Mouse (Mus musculus): ENCODE data around the gene Olfr1418. TPM values are rescaled to one million over a fixed set of nuclear protein-coding genes. Genes with fewer than 3 reads are reported as not detected.
A peak's percentile ranks its signal among the peaks of the same experiment; 100 is the strongest.

The Olfr1418 gene
- total and polyA plus RNA-seq, 3 experiments, result not detected

DNA sequence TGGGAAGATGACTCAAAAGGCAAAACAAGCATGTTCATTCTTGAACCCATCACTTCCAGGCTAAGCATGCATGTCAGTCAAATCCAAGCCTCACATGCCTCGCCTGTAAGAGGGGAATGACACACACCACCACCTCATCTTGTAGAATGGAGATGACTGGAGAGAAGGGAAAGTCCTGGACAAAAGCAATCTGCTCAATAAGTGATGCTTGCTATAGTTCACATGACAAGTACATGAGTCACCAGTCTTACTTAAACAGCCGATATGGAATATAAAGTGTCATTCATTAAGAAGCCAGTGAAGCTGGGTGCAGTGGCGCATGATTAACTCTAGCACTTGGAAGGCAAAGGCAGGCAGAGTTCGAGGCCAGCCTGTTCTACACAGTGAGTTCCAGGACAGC lies 47.7 kb downstream of the Olfr1418 start:
- no peak overlapping the region for H3K27ac ChIP-seq (ENCODE audit: insufficient read depth, low read depth)
- TF ChIP-seq BHLHE40 (IDR thresholded peaks at IDR 0.05; ENCODE audit: low read depth, low read length) (0 out of 2 replicates have a peak, but pooled peaks have one; percentile 30), GABPA (IDR thresholded peaks at IDR 0.05; ENCODE audit: insufficient replicate concordance, low read depth, low read length) (no peak)
- DNase-seq (ENCODE audit: extremely low read depth), result peak; percentile 1
- dilution Hi-C loops (cut with MboI; ENCODE audit: extremely low pct_ligation_motif_present, extremely low pct_unique_long_range_greater_than_20kb, low sequenced_read_pairs), result no loop called here
- no peaks in the 10 kb centered on the region for H3K36me3 ChIP-seq (replicated peaks in 1 of 2; ENCODE audit: control insufficient read depth in 1 of 2, insufficient read depth in 1 of 2, low read length in 1 of 2)
- H3K79me2 ChIP-seq (replicated peaks; ENCODE audit: control insufficient read depth, extremely low read depth, insufficient read depth, poor library complexity, severe bottlenecking), result no peaks in the 10 kb centered on the region
- in situ Hi-C loops (cut with MboI; ENCODE audit: low pct_ligation_motif_present, low pct_unique_long_range_greater_than_20kb, low sequenced_read_pairs), result no loop called here
- H3K4me1 ChIP-seq (ENCODE audit: control insufficient read depth in 1 of 2, insufficient read depth in 2 of 2), result no peaks in the 10 kb centered on the region
- H3K9ac ChIP-seq (ENCODE audit: insufficient read depth, low read depth), result no peak overlapping the region
- H3K27me3 ChIP-seq (replicated peaks), result peaks cover 28% of the 10 kb centered on the region
- no peaks in the 10 kb centered on the region for H3K9me3 ChIP-seq (replicated peaks; ENCODE audit: low read length)
- H3K4me2 ChIP-seq (ENCODE audit: insufficient read depth, low read depth, poor library complexity, severe bottlenecking), result no peak overlapping the region
- no peak overlapping the region for H3K4me3 ChIP-seq (replicated peaks in 1 of 3; ENCODE audit: low read depth in 2 of 3, low read length in 2 of 3, poor library complexity in 1 of 3)

DNA sequence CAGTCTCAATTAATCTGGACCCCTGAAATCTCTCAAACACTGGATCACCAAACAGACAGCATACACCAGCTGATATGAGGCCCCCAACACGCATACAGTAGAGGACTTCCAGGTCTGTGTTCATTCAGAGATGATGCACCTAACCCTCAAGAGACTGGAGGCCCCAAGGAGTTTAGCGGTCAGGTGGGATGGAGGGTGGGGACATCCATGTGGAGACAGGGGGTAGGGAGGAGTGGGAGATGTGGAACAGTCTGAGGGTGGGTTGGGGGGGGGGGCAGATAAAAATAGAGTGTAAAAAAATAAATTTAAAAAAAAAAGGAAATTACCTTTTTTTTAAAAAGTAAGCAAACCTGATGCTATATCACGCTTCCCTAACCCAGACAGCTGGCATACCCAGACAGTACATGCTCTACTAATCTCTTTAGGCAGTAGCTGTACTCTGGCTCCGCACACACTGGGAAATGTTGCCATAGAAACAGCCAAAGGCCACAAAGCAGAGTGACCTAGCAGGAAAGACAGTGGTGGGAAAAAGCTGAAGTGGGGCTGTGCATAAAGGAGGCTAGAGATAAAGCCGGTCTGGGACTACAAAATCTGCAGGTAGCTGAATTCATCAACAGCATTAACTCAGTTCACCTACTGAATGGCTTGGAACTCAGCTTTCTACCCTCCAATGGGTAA lies 49.0 kb downstream of the Olfr1418 start:
- H3K27me3 ChIP-seq (replicated peaks), result peaks cover 15% of the 10 kb centered on the region
- H3K4me3 ChIP-seq (replicated peaks in 1 of 3; ENCODE audit: low read depth in 2 of 3, low read length in 2 of 3, poor library complexity in 1 of 3), result no peak overlapping the region
- TF ChIP-seq ELF1 (IDR thresholded peaks at IDR 0.05; ENCODE audit: low read depth, low read length) (no peak), MAFK (IDR thresholded peaks at IDR 0.05; ENCODE audit: insufficient replicate concordance, low read length) (no peak)
- in situ Hi-C loops (cut with MboI; ENCODE audit: low pct_ligation_motif_present, low pct_unique_long_range_greater_than_20kb, low sequenced_read_pairs), result no loop called here
- H3K36me3 ChIP-seq (replicated peaks in 1 of 2; ENCODE audit: control insufficient read depth in 1 of 2, insufficient read depth in 1 of 2, low read length in 1 of 2), result no peaks in the 10 kb centered on the region
- no peak for DNase-seq (ENCODE audit: extremely low read depth)
- no peak overlapping the region for H3K4me2 ChIP-seq (ENCODE audit: insufficient read depth, low read depth, poor library complexity, severe bottlenecking)
- dilution Hi-C loops (cut with MboI; ENCODE audit: extremely low pct_ligation_motif_present, extremely low pct_unique_long_range_greater_than_20kb, low sequenced_read_pairs), result no loop called here
- H3K27ac ChIP-seq (ENCODE audit: insufficient read depth, low read depth), result no peak overlapping the region
- no peaks in the 10 kb centered on the region for H3K79me2 ChIP-seq (replicated peaks; ENCODE audit: control insufficient read depth, extremely low read depth, insufficient read depth, poor library complexity, severe bottlenecking)
- no peak overlapping the region for H3K9ac ChIP-seq (ENCODE audit: insufficient read depth, low read depth)
- H3K9me3 ChIP-seq (replicated peaks; ENCODE audit: low read length), result no peaks in the 10 kb centered on the region
- no peaks in the 10 kb centered on the region for H3K4me1 ChIP-seq (ENCODE audit: control insufficient read depth in 1 of 2, insufficient read depth in 2 of 2)

DNA sequence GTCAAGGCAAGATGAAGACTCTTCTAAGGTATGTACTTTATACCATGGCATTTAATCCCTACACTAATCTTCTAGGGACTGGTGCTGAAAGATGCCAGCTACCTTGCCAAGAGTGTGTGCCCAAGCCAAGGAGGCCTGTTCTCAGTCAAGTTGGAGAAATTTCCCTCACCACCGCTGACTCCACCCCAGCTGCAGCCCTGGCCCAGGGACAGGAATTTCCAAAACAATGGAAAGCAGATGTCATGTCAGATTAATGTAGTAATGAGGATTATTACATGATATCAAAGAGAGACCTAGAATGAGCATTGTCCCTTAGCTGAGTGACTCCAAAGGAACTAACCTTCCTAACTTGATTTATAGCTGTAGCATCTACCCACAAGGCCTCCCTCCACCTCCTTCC lies 50.0 kb downstream of the Olfr1418 start:
- no peak for TF ChIP-seq USF2 (conservative IDR thresholded peaks at IDR 0.05; ENCODE audit: low read depth, low read length)
- no peak for TF ChIP-seq MEF2A (IDR thresholded peaks at IDR 0.05; ENCODE audit: borderline replicate concordance, low read depth, low read length)
- TF ChIP-seq UBTF (IDR thresholded peaks at IDR 0.05; ENCODE audit: low read depth, low read length), result no peak
- no peak for TF ChIP-seq RAD21 (IDR thresholded peaks at IDR 0.05; ENCODE audit: low read depth, low read length)
- no peak for TF ChIP-seq POLR2A (IDR thresholded peaks at IDR 0.05; ENCODE audit: low read depth, low read length)
- no peak for TF ChIP-seq MAFK (IDR thresholded peaks at IDR 0.05; ENCODE audit: insufficient replicate concordance, low read length)
- no peak for TF ChIP-seq JUN (IDR thresholded peaks at IDR 0.05; ENCODE audit: insufficient read depth, low read depth, low read length)
- TF ChIP-seq BHLHE40 (IDR thresholded peaks at IDR 0.05; ENCODE audit: low read depth, low read length), result no peak
- no peak for TF ChIP-seq ELF1 (IDR thresholded peaks at IDR 0.05; ENCODE audit: low read depth, low read length)
- TF ChIP-seq MAX (IDR thresholded peaks at IDR 0.05; ENCODE audit: low read length), result no peak
- no peak for TF ChIP-seq GABPA (IDR thresholded peaks at IDR 0.05; ENCODE audit: insufficient replicate concordance, low read depth, low read length)
- TF ChIP-seq SIN3A (IDR thresholded peaks at IDR 0.05; ENCODE audit: low read length), result no peak
- TF ChIP-seq ZKSCAN1 (IDR thresholded peaks at IDR 0.05; ENCODE audit: borderline replicate concordance, low read depth, low read length), result no peak
- H3K9ac ChIP-seq (ENCODE audit: insufficient read depth, low read depth), result no peak overlapping the region
- dilution Hi-C loops (cut with MboI; ENCODE audit: extremely low pct_ligation_motif_present, extremely low pct_unique_long_range_greater_than_20kb, low sequenced_read_pairs) (no loop called here), in situ Hi-C loops (cut with MboI; ENCODE audit: low pct_ligation_motif_present, low pct_unique_long_range_greater_than_20kb, low sequenced_read_pairs) (no loop called here)
- no peak overlapping the region for H3K4me3 ChIP-seq (replicated peaks in 1 of 3; ENCODE audit: low read depth in 2 of 3, low read length in 2 of 3, poor library complexity in 1 of 3)
- peaks cover 8% of the 10 kb centered on the region for H3K27me3 ChIP-seq (replicated peaks)
- no peaks in the 10 kb centered on the region for H3K4me1 ChIP-seq (ENCODE audit: control insufficient read depth in 1 of 2, insufficient read depth in 2 of 2)
- no peaks in the 10 kb centered on the region for H3K79me2 ChIP-seq (replicated peaks; ENCODE audit: control insufficient read depth, extremely low read depth, insufficient read depth, poor library complexity, severe bottlenecking)
- no peak overlapping the region for H3K27ac ChIP-seq (ENCODE audit: insufficient read depth, low read depth)
- no peak overlapping the region for H3K4me2 ChIP-seq (ENCODE audit: insufficient read depth, low read depth, poor library complexity, severe bottlenecking)
- H3K36me3 ChIP-seq (replicated peaks in 1 of 2; ENCODE audit: control insufficient read depth in 1 of 2, insufficient read depth in 1 of 2, low read length in 1 of 2), result no peaks in the 10 kb centered on the region
- H3K9me3 ChIP-seq (replicated peaks; ENCODE audit: low read length), result no peaks in the 10 kb centered on the region
- DNase-seq (ENCODE audit: extremely low read depth), result no peak
